Mouse (Mus musculus) hindbrain, embryonic 12.5 days (tissue): ENCODE measurements at regions not wholly inside any gene's neighbourhood (a gene's known extent, or its start where the extent isn't known, plus 50 kb on each side); places are given as distances from the start of the nearest gene placed in this dataset.
A peak's percentile ranks its signal among the peaks of the same experiment; 100 is the strongest.

Experiments
- ATAC-seq: fragments of 200-750 bp; cut with Nextera tagmentation; 2 replicates; pipeline ENCODE4 v1.8.0; 2017; ENCODE audit warnings: moderate TSS enrichment; ENCODE audit not compliant: low FRiP score
- H3K27ac ChIP-seq: fragments of 300-500 bp; sonication (generic); 2 replicates; pipeline ENCODE4 v1.5.1; 2016; ENCODE audit warnings: mild to moderate bottlenecking
- H3K27me3 ChIP-seq: fragments of 300-500 bp; sonication (generic); 2 replicates; pipeline ENCODE4 v1.6.1; 2016; ENCODE audit warnings: mild to moderate bottlenecking
- H3K36me3 ChIP-seq: fragments of 300-500 bp; sonication (generic); 2 replicates; pipeline ENCODE4 v1.6.1; 2016; ENCODE audit warnings: mild to moderate bottlenecking
- H3K4me1 ChIP-seq: fragments of 300-500 bp; sonication (generic); 2 replicates; pipeline ENCODE4 v1.6.1; 2016
- H3K4me2 ChIP-seq: fragments of 300-500 bp; sonication (generic); replicated peaks from 2 replicates; pipeline ENCODE4 v1.6.1; 2016; ENCODE audit warnings: mild to moderate bottlenecking
- H3K4me3 ChIP-seq: fragments of 300-500 bp; sonication (generic); 2 replicates; pipeline ENCODE4 v1.5.1; 2016; ENCODE audit warnings: mild to moderate bottlenecking
- H3K9ac ChIP-seq: fragments of 300-500 bp; sonication (generic); 2 replicates; pipeline ENCODE4 v1.6.1; 2016; ENCODE audit warnings: mild to moderate bottlenecking, moderate library complexity
- H3K9me3 ChIP-seq: fragments of 300-500 bp; sonication (generic); replicated peaks from 2 replicates; pipeline ENCODE4 v1.6.1; 2016; ENCODE audit warnings: mild to moderate bottlenecking
- WGBS: fragments of 180-500 bp; shearing (Covaris S2); methylation state at CpG from one replicate; pipeline ENCODE4 v1.1.7; 2016; 5-methylcytosine and 5-hydroxymethylcytosine counted together

DNA sequence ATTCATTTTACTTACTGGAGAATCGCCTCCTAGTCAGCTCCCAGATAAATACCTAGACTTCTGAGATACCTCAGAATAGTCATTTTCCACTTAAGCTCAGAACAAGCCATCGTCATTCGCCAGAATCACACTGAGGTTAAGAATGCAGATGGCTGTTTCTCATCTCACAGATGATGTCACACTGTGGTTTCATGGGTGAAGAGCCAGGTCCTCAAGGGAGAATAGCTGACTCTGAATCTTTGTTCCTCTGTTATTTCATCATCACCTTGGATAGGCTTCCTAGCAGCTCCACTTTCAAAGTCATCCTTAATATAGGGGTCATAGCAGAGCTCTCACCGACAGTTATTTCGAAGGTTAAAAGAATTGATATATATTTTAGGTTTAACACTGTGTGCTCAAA lies 297.8 kb upstream of the Gm765 start:
- Histone ChIP-seq H3K4me2 (no peak overlapping the region), H3K9me3 (no peaks in the 10 kb centered on the region), H3K9ac (no peak overlapping the region), H3K27me3 (no peaks in the 10 kb centered on the region), H3K27ac (no peak overlapping the region), H3K4me1 (no peaks in the 10 kb centered on the region), H3K4me3 (no peak overlapping the region), H3K36me3 (no peaks in the 10 kb centered on the region)
- ATAC-seq, result no peak
- WGBS, result 94% methylated on average over 5 of the region's 5 CpGs

DNA sequence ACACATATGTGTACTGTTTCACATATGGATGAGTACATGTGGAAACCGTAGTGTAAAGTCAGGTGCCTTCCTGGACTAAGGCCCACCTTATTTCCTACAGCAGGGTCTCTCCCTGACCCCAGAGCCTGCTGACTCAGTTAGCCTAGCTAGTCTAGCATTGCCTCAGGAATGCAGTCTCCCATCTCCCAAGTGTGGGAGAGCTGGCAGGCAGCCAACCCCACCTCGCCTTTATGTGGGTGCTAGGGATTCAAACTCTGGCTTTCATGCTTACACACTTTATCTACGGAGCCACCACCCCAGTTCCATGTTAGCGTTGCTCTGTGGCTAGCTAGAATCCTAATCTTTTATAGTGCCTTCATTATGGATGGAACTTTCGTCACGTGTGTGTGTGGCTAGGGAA lies 293.3 kb upstream of the Gm765 start:
- Histone ChIP-seq H3K9me3 (no peaks in the 10 kb centered on the region), H3K4me1 (peaks cover 14% of the 10 kb centered on the region), H3K9ac (no peak overlapping the region), H3K36me3 (no peaks in the 10 kb centered on the region), H3K4me3 (no peak overlapping the region), H3K27ac (no peak overlapping the region), H3K27me3 (no peaks in the 10 kb centered on the region), H3K4me2 (no peak overlapping the region)
- ATAC-seq, result no peak
- 90% methylated on average over 6 of the region's 6 CpGs for WGBS

DNA sequence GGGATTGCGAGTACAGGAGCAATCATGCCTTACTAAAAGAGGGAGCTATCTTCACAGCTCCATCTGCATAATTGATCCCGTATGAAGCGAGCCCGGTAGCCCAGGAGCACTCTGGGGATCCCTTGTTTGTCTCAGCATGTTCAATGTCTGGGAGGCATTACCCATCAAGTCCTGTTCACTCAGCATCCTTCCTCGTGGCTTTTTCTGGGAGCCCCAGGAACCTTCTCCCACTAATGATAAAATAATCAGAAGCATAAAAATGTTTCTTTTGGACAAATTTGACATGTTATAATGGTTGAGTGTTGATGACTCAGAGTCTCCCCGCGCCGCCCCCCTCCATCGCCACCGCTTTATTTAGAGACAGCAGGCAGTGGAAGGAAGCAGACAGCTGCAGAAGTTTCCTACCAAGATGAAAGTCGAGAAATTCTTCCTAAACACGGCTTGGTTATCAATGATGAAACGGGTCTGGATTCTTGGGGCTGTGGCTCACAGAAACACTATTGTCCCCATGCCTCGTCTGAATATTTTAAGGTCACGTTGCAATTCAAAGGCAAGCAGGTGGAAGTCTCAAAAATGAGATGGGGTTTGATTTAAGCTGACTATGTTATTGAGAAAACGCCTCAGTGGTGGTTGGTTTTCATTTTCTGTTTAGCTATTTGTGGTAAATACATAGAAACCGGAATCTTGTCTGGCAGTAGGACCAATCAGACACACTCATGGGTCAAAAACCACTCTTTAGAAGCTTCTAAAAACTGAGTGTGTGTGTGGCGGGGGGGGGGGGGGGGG lies 289.9 kb upstream of the Gm765 start:
- peak; percentile 46 for ATAC-seq
- H3K36me3 ChIP-seq, result no peaks in the 10 kb centered on the region

DNA sequence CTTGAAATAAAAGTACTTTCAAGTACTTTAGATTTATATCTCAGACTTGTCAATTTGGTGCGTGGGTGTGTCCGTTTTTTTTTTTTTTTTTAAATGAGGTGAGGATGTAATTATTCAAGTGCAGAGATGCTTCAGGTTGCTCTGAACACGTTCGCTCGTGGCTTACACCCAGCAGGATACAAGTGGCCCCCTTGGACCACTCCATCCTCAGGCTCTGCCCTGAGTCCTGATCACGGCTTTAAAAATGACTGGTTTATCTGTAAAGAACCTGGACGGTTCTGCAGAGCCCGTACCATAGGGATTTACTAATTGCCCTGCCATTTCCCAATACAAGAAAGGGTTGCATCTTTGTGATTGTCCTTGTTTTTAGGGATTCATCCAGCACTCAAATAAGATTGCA lies 288.7 kb upstream of the Gm765 start:
- Histone ChIP-seq H3K4me3 (no peak overlapping the region), H3K36me3 (no peaks in the 10 kb centered on the region), H3K9me3 (no peaks in the 10 kb centered on the region), H3K4me1 (peaks cover 14% of the 10 kb centered on the region), H3K27me3 (no peaks in the 10 kb centered on the region), H3K27ac (no peak overlapping the region), H3K9ac (no peak overlapping the region), H3K4me2 (no peak overlapping the region)
- 76% methylated on average over 8 of the region's 8 CpGs for WGBS
- ATAC-seq, result no peak

More for the DNA sequence above, 289.9 kb upstream of the Gm765 start:
- H3K27me3 ChIP-seq, result no peaks in the 10 kb centered on the region
- H3K9ac ChIP-seq, result no peak overlapping the region
- peak overlapping the region; percentile 34 for H3K4me2 ChIP-seq
- no peak overlapping the region for H3K4me3 ChIP-seq
- H3K27ac ChIP-seq, result no peak overlapping the region; the same call in 1 of the 2 replicates
- no peaks in the 10 kb centered on the region for H3K9me3 ChIP-seq
- H3K4me1 ChIP-seq, result peaks cover 14% of the 10 kb centered on the region
- WGBS, result 42% methylated on average over 18 of the region's 18 CpGs

DNA sequence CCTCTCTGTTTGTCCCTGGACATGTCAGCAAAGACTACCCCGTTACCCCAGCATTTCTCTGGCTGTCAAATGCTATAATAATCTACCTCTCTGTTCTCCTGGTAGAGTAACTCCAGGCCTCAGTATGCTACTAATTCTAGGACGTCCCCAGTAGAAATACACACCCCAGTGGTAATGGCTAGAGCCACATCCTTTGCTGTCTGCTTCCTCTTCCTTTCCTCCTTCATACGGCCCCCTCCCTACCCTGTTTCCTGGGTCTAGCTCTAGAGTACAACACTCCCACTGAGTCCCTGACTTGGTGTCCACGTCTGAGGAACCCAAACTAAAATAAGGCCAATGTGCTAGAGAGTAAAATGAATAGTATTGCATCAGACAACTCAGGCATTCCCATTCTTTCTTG lies 287.1 kb upstream of the Gm765 start:
- Histone ChIP-seq H3K36me3 (no peaks in the 10 kb centered on the region), H3K9ac (no peak overlapping the region), H3K9me3 (no peaks in the 10 kb centered on the region), H3K4me3 (no peak overlapping the region), H3K27me3 (no peaks in the 10 kb centered on the region), H3K4me1 (peaks cover 14% of the 10 kb centered on the region), H3K27ac (no peak overlapping the region), H3K4me2 (no peak overlapping the region)
- WGBS, result 75% methylated on average over 4 of the region's 4 CpGs
- no peak for ATAC-seq

DNA sequence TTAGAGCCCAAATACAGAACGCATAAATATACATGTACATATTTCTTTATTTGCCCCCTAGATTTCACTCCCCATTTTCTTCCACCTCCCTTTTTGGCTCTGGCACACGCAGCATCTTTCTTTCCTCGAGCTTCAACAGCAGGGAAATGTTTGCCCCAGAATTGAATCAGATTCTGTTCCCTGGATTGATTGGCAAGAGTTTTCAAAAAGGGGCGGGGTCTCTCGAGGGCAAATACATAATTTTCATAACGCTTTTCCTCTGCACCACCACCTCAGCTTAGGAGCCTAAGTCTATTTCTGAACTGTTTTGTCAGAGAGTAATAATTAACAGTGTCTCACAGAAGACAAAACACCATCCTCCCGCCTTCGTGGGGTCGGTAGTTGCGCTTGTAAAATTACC lies 283.9 kb upstream of the Gm765 start:
- no peaks in the 10 kb centered on the region for H3K36me3 ChIP-seq
- no peak overlapping the region for H3K27ac ChIP-seq
- WGBS, result 84% methylated on average over 10 of the region's 10 CpGs
- H3K9ac ChIP-seq, result no peak overlapping the region
- no peak overlapping the region for H3K4me3 ChIP-seq
- no peaks in the 10 kb centered on the region for H3K9me3 ChIP-seq
- no peaks in the 10 kb centered on the region for H3K4me1 ChIP-seq
- H3K4me2 ChIP-seq, result no peak overlapping the region
- no peak for ATAC-seq
- H3K27me3 ChIP-seq, result no peaks in the 10 kb centered on the region

DNA sequence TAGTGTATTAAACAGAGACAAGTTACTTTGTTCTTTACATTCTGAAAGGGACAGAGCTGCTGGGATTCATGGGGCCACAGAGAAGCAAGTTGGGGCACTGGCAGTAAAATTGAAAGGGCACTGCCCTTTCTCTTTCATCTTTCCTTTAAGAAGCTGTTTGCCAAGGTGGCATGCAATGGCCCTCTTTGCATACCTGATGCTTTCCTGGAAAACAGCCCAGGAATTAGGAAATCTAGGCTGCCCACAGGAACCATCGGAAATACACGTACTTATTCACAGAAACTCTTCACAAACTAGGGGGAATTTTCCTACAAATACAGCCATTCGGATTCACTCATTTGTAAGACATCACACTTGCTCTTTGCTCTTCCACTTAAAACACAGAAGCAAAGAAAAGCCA lies 278.3 kb upstream of the Gm765 start:
- no peaks in the 10 kb centered on the region for H3K27me3 ChIP-seq
- no peak overlapping the region for H3K4me3 ChIP-seq
- H3K27ac ChIP-seq, result no peak overlapping the region
- H3K36me3 ChIP-seq, result no peaks in the 10 kb centered on the region
- 87% methylated on average over 3 of the region's 3 CpGs for WGBS
- H3K4me1 ChIP-seq, result no peaks in the 10 kb centered on the region
- no peak overlapping the region for H3K4me2 ChIP-seq
- H3K9me3 ChIP-seq, result no peaks in the 10 kb centered on the region
- no peak for ATAC-seq
- no peak overlapping the region for H3K9ac ChIP-seq

DNA sequence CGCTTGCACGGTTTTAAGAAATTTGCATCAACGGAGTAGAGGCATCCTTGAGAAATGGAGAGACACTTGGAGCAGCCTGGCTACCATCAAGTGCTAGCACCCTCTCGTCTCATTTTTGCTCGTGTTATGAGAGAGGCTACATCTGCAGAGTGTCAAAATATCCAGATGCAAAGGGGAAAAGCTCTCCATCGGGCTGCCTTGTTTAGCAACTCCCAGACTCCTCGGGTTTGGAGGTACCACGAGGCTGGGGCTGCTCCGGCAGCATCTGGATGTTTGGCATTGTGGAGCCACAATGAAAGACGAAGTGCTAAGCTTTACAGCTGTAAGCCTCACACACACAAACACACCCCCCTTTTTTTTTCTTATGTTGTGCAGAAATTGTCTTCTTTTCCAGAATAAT lies 270.5 kb upstream of the Gm765 start:
- Histone ChIP-seq H3K4me2 (no peak overlapping the region), H3K4me1 (no peaks in the 10 kb centered on the region), H3K27me3 (no peaks in the 10 kb centered on the region), H3K9me3 (no peaks in the 10 kb centered on the region), H3K9ac (no peak overlapping the region), H3K27ac (no peak overlapping the region), H3K4me3 (no peak overlapping the region), H3K36me3 (no peaks in the 10 kb centered on the region)
- WGBS, result 82% methylated on average over 10 of the region's 10 CpGs
- no peak for ATAC-seq

DNA sequence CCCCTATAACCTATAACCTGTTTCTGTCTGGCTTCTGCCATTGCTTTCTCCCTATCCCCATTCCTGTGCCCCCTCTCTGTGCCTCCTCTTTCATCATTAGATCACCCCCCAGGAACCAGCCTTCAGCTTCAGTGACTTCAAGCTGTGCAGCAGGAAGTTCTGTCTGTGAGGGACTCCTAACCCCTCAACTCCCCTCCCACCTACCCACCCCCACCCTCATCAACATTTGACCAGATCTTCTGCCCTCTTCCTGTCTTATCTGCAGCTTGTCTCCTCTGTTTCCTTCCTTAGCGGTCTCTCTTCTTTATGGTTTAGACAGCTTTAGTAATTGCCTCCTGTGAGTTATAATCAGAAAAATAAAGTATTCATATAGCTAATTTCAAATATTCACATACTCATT lies 266.6 kb upstream of the Gm765 start:
- ATAC-seq, result no peak

DNA sequence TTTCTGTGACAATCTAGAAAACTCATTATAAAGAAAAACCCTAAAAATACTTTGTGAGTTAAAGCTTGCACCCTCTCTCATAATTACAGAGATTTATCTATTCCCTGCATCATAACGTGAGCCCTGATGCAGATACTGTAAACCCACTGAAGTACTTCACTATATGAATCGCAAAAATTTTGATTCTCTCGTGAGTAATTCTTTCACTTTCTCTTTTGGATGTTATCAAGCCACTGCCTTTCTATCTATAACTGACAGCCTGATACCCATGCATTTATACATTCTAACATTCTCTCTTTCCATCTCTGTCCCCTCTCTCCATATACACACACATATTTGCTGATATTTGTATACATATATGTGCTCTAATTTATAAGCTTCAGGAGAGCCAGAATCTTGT lies 264.1 kb upstream of the Gm765 start:
- Histone ChIP-seq H3K9ac (no peak overlapping the region), H3K4me2 (no peak overlapping the region), H3K27me3 (no peaks in the 10 kb centered on the region), H3K9me3 (no peaks in the 10 kb centered on the region), H3K4me1 (no peaks in the 10 kb centered on the region), H3K36me3 (no peaks in the 10 kb centered on the region), H3K4me3 (no peak overlapping the region), H3K27ac (no peak overlapping the region)
- 93% methylated on average over 3 of the region's 3 CpGs for WGBS
- no peak for ATAC-seq

More for the DNA sequence above, 266.6 kb upstream of the Gm765 start:
- Histone ChIP-seq H3K27ac (no peak overlapping the region), H3K4me3 (no peak overlapping the region), H3K9ac (no peak overlapping the region), H3K36me3 (no peaks in the 10 kb centered on the region), H3K4me1 (no peaks in the 10 kb centered on the region), H3K27me3 (no peaks in the 10 kb centered on the region), H3K4me2 (no peak overlapping the region), H3K9me3 (no peaks in the 10 kb centered on the region)
- WGBS, result 56% methylated on average over 1 of the region's 1 CpGs

DNA sequence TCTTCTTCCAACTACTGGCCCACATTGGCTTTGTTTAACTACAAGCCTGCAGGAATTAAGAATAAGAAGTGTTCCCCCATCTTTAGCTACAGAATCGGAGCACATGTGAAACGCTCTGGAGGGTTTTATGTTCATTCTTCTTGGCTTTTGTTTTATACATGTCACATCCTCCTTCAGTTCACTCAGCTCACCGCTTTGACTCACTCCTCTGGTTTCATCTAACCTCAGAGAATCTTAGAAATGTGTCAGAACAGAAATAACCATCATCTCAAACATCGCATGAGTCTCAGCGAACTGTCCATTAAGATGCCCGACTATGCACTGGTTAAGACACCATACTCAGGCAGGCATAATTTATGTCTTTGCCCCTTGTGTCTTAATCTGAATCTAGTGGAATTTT lies 255.1 kb upstream of the Gm765 start:
- Histone ChIP-seq H3K36me3 (no peaks in the 10 kb centered on the region), H3K9ac (no peak overlapping the region), H3K4me1 (no peaks in the 10 kb centered on the region), H3K4me3 (no peak overlapping the region), H3K27ac (no peak overlapping the region), H3K4me2 (no peak overlapping the region), H3K27me3 (no peaks in the 10 kb centered on the region), H3K9me3 (no peaks in the 10 kb centered on the region)
- 93% methylated on average over 6 of the region's 6 CpGs for WGBS
- ATAC-seq, result no peak

DNA sequence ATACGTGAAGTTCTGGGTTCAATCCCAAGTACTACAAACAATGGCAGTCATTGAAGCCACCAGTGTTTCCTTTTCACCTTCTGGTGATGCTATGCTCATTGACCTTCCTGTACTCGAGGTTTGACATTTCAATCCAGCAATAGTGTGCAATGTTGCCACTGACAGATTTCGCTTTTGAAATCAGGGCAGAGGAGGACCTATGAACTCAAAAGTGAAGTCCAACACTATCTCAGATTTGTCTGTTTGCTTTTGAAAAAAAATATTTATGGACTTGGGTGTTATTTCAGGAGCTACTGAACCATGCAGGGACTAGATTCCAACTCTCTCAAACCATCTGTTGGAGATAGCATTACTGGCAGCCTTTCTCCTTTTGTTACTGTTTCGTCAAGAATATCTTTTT lies 248.4 kb upstream of the Gm765 start:
- no peaks in the 10 kb centered on the region for H3K36me3 ChIP-seq
- no peaks in the 10 kb centered on the region for H3K27me3 ChIP-seq
- H3K27ac ChIP-seq, result no peak overlapping the region
- no peak overlapping the region for H3K4me2 ChIP-seq
- 79% methylated on average over 4 of the region's 4 CpGs for WGBS
- no peak overlapping the region for H3K9ac ChIP-seq
- H3K9me3 ChIP-seq, result no peaks in the 10 kb centered on the region
- no peaks in the 10 kb centered on the region for H3K4me1 ChIP-seq
- ATAC-seq, result no peak
- no peak overlapping the region for H3K4me3 ChIP-seq

DNA sequence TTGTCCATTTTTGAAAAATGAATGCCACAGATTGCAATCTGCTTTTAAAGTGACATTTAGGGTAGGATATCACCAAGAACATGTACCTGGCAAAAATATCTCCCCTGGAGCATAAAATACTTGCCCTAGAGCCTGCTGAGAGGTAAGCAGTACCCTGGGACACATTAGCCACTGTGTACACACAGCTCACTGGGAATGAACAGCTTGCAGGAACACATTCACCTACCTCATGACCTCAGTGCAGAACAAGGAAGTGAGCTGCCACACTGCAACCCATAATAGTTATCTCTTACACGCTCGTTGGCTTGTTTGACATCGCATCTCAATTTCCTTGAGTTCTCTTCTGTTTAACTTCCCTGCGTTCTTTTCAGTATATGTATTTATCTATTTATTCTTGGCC lies 246.4 kb upstream of the Gm765 start:
- ATAC-seq, result no peak
- H3K9ac ChIP-seq, result no peak overlapping the region
- H3K27me3 ChIP-seq, result no peaks in the 10 kb centered on the region
- no peaks in the 10 kb centered on the region for H3K9me3 ChIP-seq
- no peak overlapping the region for H3K4me3 ChIP-seq
- WGBS, result 80% methylated on average over 4 of the region's 4 CpGs
- H3K36me3 ChIP-seq, result no peaks in the 10 kb centered on the region
- no peaks in the 10 kb centered on the region for H3K4me1 ChIP-seq
- no peak overlapping the region for H3K4me2 ChIP-seq
- no peak overlapping the region for H3K27ac ChIP-seq
